Comparison of ENCODE assay signal across 17 mouse cellular contexts in the genomic region with DNA sequence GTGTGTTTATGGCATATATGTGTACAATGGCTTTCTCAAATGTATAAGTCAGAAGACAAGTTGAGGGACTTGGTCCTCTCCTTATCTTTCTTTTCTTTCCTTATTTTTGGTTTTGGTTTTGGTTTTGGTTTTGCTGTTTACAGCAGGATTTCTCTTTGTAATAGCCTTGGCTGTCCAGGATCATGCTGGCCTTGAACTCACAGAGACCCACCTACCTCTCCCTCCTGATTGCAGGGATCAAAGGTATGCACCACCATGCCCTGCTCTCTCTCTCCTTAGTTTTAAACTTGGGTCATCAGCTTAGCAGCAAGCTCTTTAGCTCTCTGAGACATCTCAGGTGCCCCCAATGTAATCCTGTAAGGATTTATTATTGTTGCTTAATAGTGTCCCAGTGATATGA.
"Had no signal": no experiment of that assay in that cellular context is flagged by ENCODE, and none has a peak within 500 bp of the region (broad histone marks: within the 10 kb centered on the region; RNA-seq: fewer than 3 reads in every experiment).

No protein-coding gene starts in this region.

- H3K27ac ChIP-seq: liver, embryonic 15.5 days; lung, embryonic 15.5 days; macrophage; midbrain, embryonic 13.5 days; midbrain, embryonic 15.5 days; neural tube, embryonic 12.5 days had no signal

- H3K4me2 ChIP-seq: liver, embryonic 15.5 days; lung, embryonic 15.5 days; midbrain, embryonic 11.5 days; midbrain, embryonic 13.5 days; midbrain, embryonic 15.5 days; neural tube, embryonic 12.5 days had no signal

- H3K9me3 ChIP-seq: liver, embryonic 15.5 days; lung, embryonic 15.5 days; midbrain, embryonic 13.5 days; midbrain, embryonic 15.5 days; neural tube, embryonic 12.5 days had no signal

- ATAC-seq: liver, postnatal 0 days; lung, postnatal 0 days; midbrain, embryonic 13.5 days; midbrain, embryonic 15.5 days had no signal

- H3K9ac ChIP-seq: liver, embryonic 15.5 days; liver, postnatal 0 days; lung, embryonic 15.5 days; midbrain, embryonic 13.5 days; midbrain, embryonic 15.5 days; neural tube, embryonic 12.5 days had no signal

- H3K4me3 ChIP-seq: liver, embryonic 15.5 days; lung, embryonic 15.5 days; midbrain, embryonic 13.5 days; midbrain, embryonic 15.5 days; neural tube, embryonic 12.5 days had no signal

- H3K36me3 ChIP-seq: liver, embryonic 15.5 days; lung, embryonic 15.5 days; midbrain, embryonic 13.5 days; midbrain, embryonic 15.5 days; neural tube, embryonic 12.5 days had no signal

- H3K27me3 ChIP-seq: liver, embryonic 15.5 days; lung, embryonic 15.5 days; midbrain, embryonic 13.5 days; midbrain, embryonic 15.5 days; neural tube, embryonic 12.5 days had no signal

- DNase-seq: liver, postnatal 0 days; lung, adult 2 months; lung, postnatal 14 days; lung, postnatal 36 days; right cerebral cortex, postnatal 14 days; spleen, adult 18-20 months; thymus, adult 18-20 months; thymus, postnatal 14 days; thymus, postnatal 36 days had no signal
